Mouse (Mus musculus) cerebellum, adult (tissue): ENCODE measurements around the gene Ldb3.

Source experiments
- ATAC-seq: cut with Nextera tagmentation; 2 replicates; pipeline ENCODE4 v1.9.2; 2017; ENCODE audit warnings: mild to moderate bottlenecking, moderate library complexity, mixed read lengths; ENCODE audit not compliant: insufficient number of reproducible peaks, low FRiP score, low TSS enrichment

Ldb3 gene

GRCm38 (mm10) chr14:34590743-34591675, 2.5 kb upstream of the Ldb3 start:
- ATAC-seq, result no peak

GRCm38 (mm10) chr14:34590017-34590570, 1.6 kb upstream of the Ldb3 start:
- ATAC-seq, result no peak

- no peak for ATAC-seq
Measured at GRCm38 (mm10) chr14:34589185-34589713, 767 bp upstream of the Ldb3 start.

- ATAC-seq, result no peak
Measured at GRCm38 (mm10) chr14:34588005-34588404, 477 bp downstream of the Ldb3 start.

- no peak for ATAC-seq
Measured at GRCm38 (mm10) chr14:34586871-34587270, 1.6 kb downstream of the Ldb3 start.

- no peak for ATAC-seq
Measured at GRCm38 (mm10) chr14:34585358-34586105, 3.0 kb downstream of the Ldb3 start.

- ATAC-seq, result no peak
Measured at GRCm38 (mm10) chr14:34582740-34583427, 5.6 kb downstream of the Ldb3 start.

GRCm38 (mm10) chr14:34576858-34577257, 11.6 kb downstream of the Ldb3 start:
- no peak for ATAC-seq

GRCm38 (mm10) chr14:34574068-34574467, 14.4 kb downstream of the Ldb3 start:
- no peak for ATAC-seq

- ATAC-seq, result no peak
Measured at GRCm38 (mm10) chr14:34573348-34573913, 15.1 kb downstream of the Ldb3 start.

GRCm38 (mm10) chr14:34571610-34572387, 16.7 kb downstream of the Ldb3 start:
- ATAC-seq, result no peak

GRCm38 (mm10) chr14:34570903-34571302, 17.6 kb downstream of the Ldb3 start:
- ATAC-seq, result no peak

GRCm38 (mm10) chr14:34570294-34570693, 18.2 kb downstream of the Ldb3 start:
- ATAC-seq, result peak; percentile 62

GRCm38 (mm10) chr14:34569534-34570194, 18.8 kb downstream of the Ldb3 start:
- no peak for ATAC-seq

GRCm38 (mm10) chr14:34568626-34569025, 19.9 kb downstream of the Ldb3 start:
- ATAC-seq, result no peak

GRCm38 (mm10) chr14:34567697-34568096, 20.8 kb downstream of the Ldb3 start:
- no peak for ATAC-seq

GRCm38 (mm10) chr14:34566530-34566929, 22.0 kb downstream of the Ldb3 start:
- no peak for ATAC-seq

GRCm38 (mm10) chr14:34565711-34566110, 22.8 kb downstream of the Ldb3 start:
- no peak; the same call in 1 of the 2 replicates for ATAC-seq

GRCm38 (mm10) chr14:34564646-34565045, 23.8 kb downstream of the Ldb3 start:
- ATAC-seq, result no peak
